In the genomic region with DNA sequence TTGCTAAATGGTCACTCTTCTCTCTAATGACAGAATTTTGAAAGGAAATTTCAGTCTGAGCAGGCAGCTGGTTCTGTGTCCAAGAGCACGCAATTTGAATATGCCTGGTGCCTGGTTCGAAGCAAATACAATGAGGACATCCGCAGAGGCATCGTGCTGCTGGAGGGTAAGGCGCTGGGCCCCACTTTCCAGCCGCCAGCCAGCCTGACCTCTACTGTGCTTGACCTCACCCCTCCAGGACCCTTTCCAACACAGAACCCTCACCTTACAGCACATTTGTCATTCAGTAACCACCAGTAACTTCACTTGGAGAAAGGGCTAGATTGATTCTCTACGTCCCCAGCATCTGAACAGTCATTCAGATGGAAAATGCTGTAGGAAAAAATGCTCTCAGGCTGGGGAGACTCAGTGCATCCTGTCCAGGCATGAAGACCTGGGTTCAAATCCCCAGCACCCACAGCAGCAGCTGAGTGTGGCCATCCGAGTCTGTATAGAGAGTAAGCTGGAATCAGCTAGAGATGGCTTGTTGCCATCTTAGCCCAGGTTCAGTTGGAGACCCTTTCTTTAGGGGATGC, we compare ENCODE assay signal across 8 mouse cellular contexts. TPM values are rescaled to one million over a fixed set of nuclear protein-coding genes. Genes with fewer than 3 reads are reported as not detected.
A peak's percentile ranks its signal among the peaks of the same experiment; 100 is the strongest.
DNase-seq lines count a peak whose midpoint lies in the region; ATAC-seq and TF ChIP-seq lines count a peak whose summit lies in the region.

No protein-coding gene starts in this region.

- H3K4me3 ChIP-seq in heart, embryonic 11.5 days (ENCODE audit: low read depth, low read length) = peak overlapping the region; percentile 71
- H3K4me3 ChIP-seq in ES-Bruce4 (ENCODE audit: low read depth, low read length) (peak overlapping the region; percentile 91), macrophage (ENCODE audit: inconsistent target) (peak overlapping the region; percentile 89; the same call in 1 of the 2 replicates)
- peak overlapping the region; percentile 70 for H3K4me3 ChIP-seq in forebrain, postnatal 0 days (ENCODE audit: low read depth, low read length)

- no peak for ATAC-seq in heart, embryonic 11.5 days (replicated peaks; ENCODE audit: insufficient number of reproducible peaks, low FRiP score, low TSS enrichment)
- no peak for ATAC-seq in forebrain, postnatal 0 days

- H3K9ac ChIP-seq in heart, embryonic 11.5 days (ENCODE audit: low read depth, low read length) = peak overlapping the region; percentile 74
- peak overlapping the region; percentile 58; the same call in 1 of the 2 replicates for H3K9ac ChIP-seq in ES-Bruce4 (ENCODE audit: low read depth, poor library complexity, severe bottlenecking)
- peak overlapping the region; percentile 72 for H3K9ac ChIP-seq in forebrain, postnatal 0 days

- WGBS in heart, embryonic 11.5 days (ENCODE audit: insufficient replicate concordance) = 72% methylated on average over 8 of the region's 8 CpGs
- 72% methylated on average over 8 of the region's 8 CpGs for WGBS in forebrain, postnatal 0 days
- 79% methylated on average over 8 of the region's 8 CpGs for WGBS in macrophage (ENCODE audit: missing documents)

- H3K79me2 ChIP-seq in macrophage (ENCODE audit: inconsistent target) = peaks cover 29% of the 10 kb centered on the region; the same call in 1 of the 2 replicates

- TF ChIP-seq CTCF in ES-Bruce4 (IDR thresholded peaks at IDR 0.05; ENCODE audit: low read depth, low read length) = no peak
- TF ChIP-seq CTCF in forebrain, postnatal 0 days (IDR thresholded peaks at IDR 0.05; ENCODE audit: low read depth) = no peak

- no peaks in the 10 kb centered on the region for H3K9me3 ChIP-seq in heart, embryonic 11.5 days (replicated peaks; ENCODE audit: control insufficient read depth, low read length)
- no peaks in the 10 kb centered on the region for H3K9me3 ChIP-seq in ES-Bruce4 (replicated peaks; ENCODE audit: control insufficient read depth, insufficient read depth, low read length, poor library complexity, severe bottlenecking)
- H3K9me3 ChIP-seq in forebrain, postnatal 0 days (ENCODE audit: low read length) = no peaks in the 10 kb centered on the region

- peaks cover 11% of the 10 kb centered on the region for H3K36me3 ChIP-seq in heart, embryonic 11.5 days (ENCODE audit: control insufficient read depth, insufficient read depth, low read length)
- H3K36me3 ChIP-seq in ES-Bruce4 (ENCODE audit: control insufficient read depth, insufficient read depth, low read length, poor library complexity, severe bottlenecking) (peaks cover 4% of the 10 kb centered on the region; the same call in 1 of the 2 replicates), macrophage (ENCODE audit: inconsistent target) (peaks cover 34% of the 10 kb centered on the region; the same call in 1 of the 2 replicates)
- H3K36me3 ChIP-seq in forebrain, postnatal 0 days (ENCODE audit: insufficient read depth) = peaks cover 45% of the 10 kb centered on the region

- peak overlapping the region; percentile 82 for H3K4me2 ChIP-seq in heart, embryonic 11.5 days
- peak overlapping the region; percentile 80 for H3K4me2 ChIP-seq in forebrain, postnatal 0 days (ENCODE audit: low read depth)

- H3K27me3 ChIP-seq in heart, embryonic 11.5 days (ENCODE audit: control insufficient read depth, insufficient read depth, low read length) = no peaks in the 10 kb centered on the region
- no peaks in the 10 kb centered on the region for H3K27me3 ChIP-seq in ES-Bruce4 (ENCODE audit: control insufficient read depth, insufficient read depth, low read length, poor library complexity, severe bottlenecking)
- no peaks in the 10 kb centered on the region for H3K27me3 ChIP-seq in forebrain, postnatal 0 days (ENCODE audit: insufficient read depth, low read length)

- no peak for TF ChIP-seq EP300 in ES-Bruce4 (IDR thresholded peaks at IDR 0.05; ENCODE audit: insufficient read depth, low read depth, low read length)

- no peak for DNase-seq in heart, adult 11 months
- no peak for DNase-seq in forebrain, postnatal 0 days
- DNase-seq in ovary, adult 18-20 months (ENCODE audit: low spot score) = no peak
- no peak for DNase-seq in right cerebral cortex, adult 2 months (ENCODE audit: low spot score in 2 of 2)
- no peak for DNase-seq in MN1 (ENCODE audit: low spot score)

- H3K4me1 ChIP-seq in heart, embryonic 11.5 days (ENCODE audit: control insufficient read depth, insufficient read depth, low read length) = peaks cover 21% of the 10 kb centered on the region
- H3K4me1 ChIP-seq in ES-Bruce4 (ENCODE audit: control insufficient read depth, insufficient read depth, low read length) = peaks cover 5% of the 10 kb centered on the region
- peaks cover 8% of the 10 kb centered on the region; the same call in 1 of the 2 replicates for H3K4me1 ChIP-seq in forebrain, postnatal 0 days (ENCODE audit: insufficient read depth)

- no peak for TF ChIP-seq POLR2A in ES-Bruce4 (IDR thresholded peaks at IDR 0.05; ENCODE audit: insufficient read depth, low read length)

- H3K27ac ChIP-seq in heart, embryonic 11.5 days (ENCODE audit: low read depth, low read length) = peak overlapping the region; percentile 78; the same call in 1 of the 2 replicates
- peak overlapping the region; percentile 18; the same call in 1 of the 2 replicates for H3K27ac ChIP-seq in ES-Bruce4 (ENCODE audit: insufficient read depth, low read length)
- H3K27ac ChIP-seq in forebrain, postnatal 0 days (ENCODE audit: low read depth, low read length) = peak overlapping the region; percentile 90; the same call in 1 of the 2 replicates
- H3K27ac ChIP-seq in macrophage = 0 out of 2 replicates have a peak overlapping the region, but pooled peaks have one; percentile 80

RNA-seq across cellular contexts. Expression of a gene that starts 3.4 kb away (rescaled TPM):
- 1.3 and 1.9 TPM in 2 replicates for polyA plus RNA-seq in heart, embryonic 11.5 days (2014; fragmentation: Nextera tagmentation; extraction: Ambion mirVana)
- polyA plus RNA-seq in ES-Bruce4 (2011; ENCODE audit: insufficient read depth, insufficient read length, low read depth, missing spikeins) = not detected in 2 replicates
- total RNA-seq in forebrain, postnatal 0 days (2014; rRNA removed) = 0.33 and 0.38 TPM in 2 replicates
- polyA plus RNA-seq in forebrain, postnatal 0 days (2015; fragmentation: Nextera tagmentation; extraction: Ambion mirVana) = 0.13 and 0.15 TPM in 2 replicates
- under 1 TPM in 6 of 26 experiments, not detected in 20; 0.36 to 0.71 (median 0.45) TPM for total RNA-seq in macrophage (2018; cell fraction: chromatin; rRNA removed)
- under 1 TPM in 4 of 26 experiments, not detected in 22; 0.10 to 0.43 (median 0.19) TPM for total RNA-seq in macrophage (2018; cell fraction: cytosol; rRNA removed)
- under 1 TPM in 7 of 26 experiments, not detected in 19; 0.23 to 0.92 (median 0.34) TPM for total RNA-seq in macrophage (2018; cell fraction: nucleus; rRNA removed)
- polyA plus RNA-seq in macrophage (2018) = not detected in 3 replicates

RNA-seq across cellular contexts. Expression of a gene that starts 10.0 kb away (rescaled TPM):
- polyA plus RNA-seq in heart, embryonic 11.5 days (2014; fragmentation: Nextera tagmentation; extraction: Ambion mirVana) = 279 and 286 TPM in 2 replicates
- polyA plus RNA-seq in ES-Bruce4 (2011; ENCODE audit: insufficient read depth, insufficient read length, low read depth, missing spikeins) (87.8 and 97.5 TPM in 2 replicates), macrophage (2018) (118 to 217 TPM (median 182 TPM) in 3 replicates)
- total RNA-seq in forebrain, postnatal 0 days (2014; rRNA removed) = 221 and 299 TPM in 2 replicates
- 377 and 441 TPM in 2 replicates for polyA plus RNA-seq in forebrain, postnatal 0 days (2015; fragmentation: Nextera tagmentation; extraction: Ambion mirVana)
- 10 to 100 TPM; 18.4 to 54.2 (median 37.2) TPM for total RNA-seq in macrophage (2018; cell fraction: chromatin; rRNA removed)
- 100 to 1,000 TPM; 161 to 234 (median 205) TPM for total RNA-seq in macrophage (2018; cell fraction: cytosol; rRNA removed)
- total RNA-seq in macrophage (2018; cell fraction: nucleus; rRNA removed) = 10 to 100 TPM; 35.0 to 87.4 (median 55.9) TPM

RNA-seq across cellular contexts. Expression of a gene that starts 23.8 kb away (rescaled TPM):
- 33.0 and 36.4 TPM in 2 replicates for polyA plus RNA-seq in heart, embryonic 11.5 days (2014; fragmentation: Nextera tagmentation; extraction: Ambion mirVana)
- polyA plus RNA-seq in ES-Bruce4 (2011; ENCODE audit: insufficient read depth, insufficient read length, low read depth, missing spikeins) (29.3 and 33.9 TPM in 2 replicates), macrophage (2018) (93.2 to 105 TPM (median 102 TPM) in 3 replicates)
- total RNA-seq in forebrain, postnatal 0 days (2014; rRNA removed) = 46.6 and 55.2 TPM in 2 replicates
- polyA plus RNA-seq in forebrain, postnatal 0 days (2015; fragmentation: Nextera tagmentation; extraction: Ambion mirVana) = 18.2 and 21.7 TPM in 2 replicates
- total RNA-seq in macrophage (2018; cell fraction: chromatin; rRNA removed) = 100 to 1,000 TPM in 1 of 26 experiments, 10 to 100 TPM in 24, 1 to 10 TPM in 1; 9.8 to 313 (median 46.6) TPM
- 100 to 1,000 TPM in 10 of 26 experiments, 10 to 100 TPM in 16; 58.5 to 132 (median 91.2) TPM for total RNA-seq in macrophage (2018; cell fraction: cytosol; rRNA removed)
- 100 to 1,000 TPM in 21 of 26 experiments, 10 to 100 TPM in 5; 87.2 to 252 (median 145) TPM for total RNA-seq in macrophage (2018; cell fraction: nucleus; rRNA removed)

RNA-seq across cellular contexts. Expression of a gene that starts 24.8 kb away (rescaled TPM):
- polyA plus RNA-seq in heart, embryonic 11.5 days (2014; fragmentation: Nextera tagmentation; extraction: Ambion mirVana) = 92.4 and 92.9 TPM in 2 replicates
- 26.6 and 27.0 TPM in 2 replicates for polyA plus RNA-seq in ES-Bruce4 (2011; ENCODE audit: insufficient read depth, insufficient read length, low read depth, missing spikeins)
- total RNA-seq in forebrain, postnatal 0 days (2014; rRNA removed) = 66.1 and 96.9 TPM in 2 replicates
- 176 and 201 TPM in 2 replicates for polyA plus RNA-seq in forebrain, postnatal 0 days (2015; fragmentation: Nextera tagmentation; extraction: Ambion mirVana)
- total RNA-seq in macrophage (2018; cell fraction: chromatin; rRNA removed) = 10 to 100 TPM; 10.8 to 78.1 (median 37.5) TPM
- 100 to 1,000 TPM in 20 of 26 experiments, 10 to 100 TPM in 6; 78.0 to 175 (median 127) TPM for total RNA-seq in macrophage (2018; cell fraction: cytosol; rRNA removed)
- 10 to 100 TPM; 30.0 to 92.4 (median 59.2) TPM for total RNA-seq in macrophage (2018; cell fraction: nucleus; rRNA removed)
- 81.1 to 121 TPM (median 96.1 TPM) in 3 replicates for polyA plus RNA-seq in macrophage (2018)

RNA-seq across cellular contexts. Expression of a gene that starts 55.1 kb away (rescaled TPM):
- polyA plus RNA-seq in heart, embryonic 11.5 days (2014; fragmentation: Nextera tagmentation; extraction: Ambion mirVana) = 41.4 and 45.5 TPM in 2 replicates
- polyA plus RNA-seq in ES-Bruce4 (2011; ENCODE audit: insufficient read depth, insufficient read length, low read depth, missing spikeins) = 9.3 and 10.1 TPM in 2 replicates
- 30.7 and 35.9 TPM in 2 replicates for total RNA-seq in forebrain, postnatal 0 days (2014; rRNA removed)
- 125 and 134 TPM in 2 replicates for polyA plus RNA-seq in forebrain, postnatal 0 days (2015; fragmentation: Nextera tagmentation; extraction: Ambion mirVana)
- 10 to 100 TPM in 22 of 26 experiments, 1 to 10 TPM in 4; 4.6 to 71.3 (median 30.8) TPM for total RNA-seq in macrophage (2018; cell fraction: chromatin; rRNA removed)
- 10 to 100 TPM; 14.9 to 60.6 (median 30.4) TPM for total RNA-seq in macrophage (2018; cell fraction: cytosol; rRNA removed)
- 10 to 100 TPM in 23 of 26 experiments, 1 to 10 TPM in 3; 4.8 to 55.6 (median 24.6) TPM for total RNA-seq in macrophage (2018; cell fraction: nucleus; rRNA removed)
- 17.1 to 26.4 TPM (median 22.7 TPM) in 3 replicates for polyA plus RNA-seq in macrophage (2018)

Comparison
In these comparisons a context has a peak if more than half of its experiments do, and no peak if none do; other contexts are left out.
1. H3K27ac ChIP-seq: peak in every context shown above with its lines; median percentile 90 in forebrain, postnatal 0 days; 80 in macrophage; 78 in heart, embryonic 11.5 days; 18 in ES-Bruce4.